Mouse (Mus musculus): ENCODE results near the gene Crybg3. TPM values are rescaled to one million over a fixed set of nuclear protein-coding genes. Genes with fewer than 3 reads are reported as not detected.

Gene Crybg3
- polyA plus RNA-seq, 1 experiment from 2014 or later, result 5.4 TPM

GRCm38 (mm10) chr16:59598997-59599396 is 1.8 kb downstream of the Crybg3 start:
- ATAC-seq (ENCODE audit: borderline replicate concordance, extremely low read depth, low FRiP score, low TSS enrichment), result no peak
- WGBS, result 58% methylated on average over 4 of the region's 4 CpGs
- H3K9me3 ChIP-seq, result no peaks in the 10 kb centered on the region
- H3K4me2 ChIP-seq, result peak overlapping the region; percentile 64; the same call in 1 of the 2 replicates
- H3K27ac ChIP-seq, result no peak overlapping the region
- no peaks in the 10 kb centered on the region for H3K36me3 ChIP-seq
- no peaks in the 10 kb centered on the region for H3K27me3 ChIP-seq
- H3K4me3 ChIP-seq, result peak overlapping the region; percentile 88; the same call in 1 of the 2 replicates
- H3K9ac ChIP-seq, result no peak overlapping the region
- peaks cover 12% of the 10 kb centered on the region for H3K4me1 ChIP-seq

- Histone ChIP-seq H3K9me3 (no peaks in the 10 kb centered on the region), H3K9ac (no peak overlapping the region), H3K4me3 (no peak overlapping the region), H3K36me3 (no peaks in the 10 kb centered on the region), H3K4me1 (peaks cover 12% of the 10 kb centered on the region), H3K4me2 (no peak overlapping the region), H3K27me3 (no peaks in the 10 kb centered on the region), H3K27ac (no peak overlapping the region)
- WGBS, result 89% methylated on average over 6 of the region's 6 CpGs
- ATAC-seq (ENCODE audit: borderline replicate concordance, extremely low read depth, low FRiP score, low TSS enrichment), result no peak
Measured at GRCm38 (mm10) chr16:59597256-59597655, 3.5 kb downstream of the Crybg3 start.

- WGBS, result 55% methylated on average over 3 of the region's 3 CpGs
- H3K27me3 ChIP-seq, result no peaks in the 10 kb centered on the region
- H3K4me1 ChIP-seq, result peaks cover 16% of the 10 kb centered on the region
- no peaks in the 10 kb centered on the region for H3K9me3 ChIP-seq
- H3K36me3 ChIP-seq, result no peaks in the 10 kb centered on the region
- no peak overlapping the region for H3K4me2 ChIP-seq
- no peak overlapping the region for H3K9ac ChIP-seq
- no peak for ATAC-seq (ENCODE audit: borderline replicate concordance, extremely low read depth, low FRiP score, low TSS enrichment)
- H3K4me3 ChIP-seq, result no peak overlapping the region
- no peak overlapping the region for H3K27ac ChIP-seq
Measured at GRCm38 (mm10) chr16:59594714-59595113, 6.1 kb downstream of the Crybg3 start.

- no peak for ATAC-seq (ENCODE audit: borderline replicate concordance, extremely low read depth, low FRiP score, low TSS enrichment)
- no peak overlapping the region for H3K27ac ChIP-seq
- H3K9me3 ChIP-seq, result no peaks in the 10 kb centered on the region
- H3K4me3 ChIP-seq, result no peak overlapping the region
- H3K36me3 ChIP-seq, result no peaks in the 10 kb centered on the region
- peaks cover 23% of the 10 kb centered on the region for H3K4me1 ChIP-seq
- 0 out of 2 replicates have a peak overlapping the region, but pooled peaks have one; percentile 6 for H3K4me2 ChIP-seq
- no peaks in the 10 kb centered on the region for H3K27me3 ChIP-seq
- no peak overlapping the region for H3K9ac ChIP-seq
- WGBS, result 41% methylated on average over 6 of the region's 6 CpGs
Measured at GRCm38 (mm10) chr16:59590790-59591189, 10.0 kb downstream of the Crybg3 start.

- Histone ChIP-seq H3K4me1 (peaks cover 19% of the 10 kb centered on the region), H3K4me2 (no peak overlapping the region), H3K36me3 (no peaks in the 10 kb centered on the region), H3K27me3 (no peaks in the 10 kb centered on the region), H3K4me3 (no peak overlapping the region), H3K9ac (no peak overlapping the region), H3K9me3 (no peaks in the 10 kb centered on the region), H3K27ac (no peak overlapping the region)
- 87% methylated on average over 13 of the region's 13 CpGs for WGBS
- ATAC-seq (ENCODE audit: borderline replicate concordance, extremely low read depth, low FRiP score, low TSS enrichment), result no peak
Measured at GRCm38 (mm10) chr16:59588351-59589025, 12.3 kb downstream of the Crybg3 start.

- Histone ChIP-seq H3K4me2 (no peak overlapping the region), H3K36me3 (no peaks in the 10 kb centered on the region), H3K9me3 (no peaks in the 10 kb centered on the region), H3K9ac (no peak overlapping the region), H3K27me3 (no peaks in the 10 kb centered on the region), H3K27ac (no peak overlapping the region), H3K4me3 (no peak overlapping the region), H3K4me1 (peaks cover 19% of the 10 kb centered on the region)
- no peak for ATAC-seq (ENCODE audit: borderline replicate concordance, extremely low read depth, low FRiP score, low TSS enrichment)
- WGBS, result 53% methylated on average over 10 of the region's 10 CpGs
Measured at GRCm38 (mm10) chr16:59587816-59588215, 13.0 kb downstream of the Crybg3 start.

- Histone ChIP-seq H3K9me3 (no peaks in the 10 kb centered on the region), H3K27ac (no peak overlapping the region), H3K36me3 (no peaks in the 10 kb centered on the region), H3K27me3 (no peaks in the 10 kb centered on the region), H3K4me3 (no peak overlapping the region), H3K9ac (no peak overlapping the region), H3K4me1 (peaks cover 19% of the 10 kb centered on the region), H3K4me2 (no peak overlapping the region)
- ATAC-seq (ENCODE audit: borderline replicate concordance, extremely low read depth, low FRiP score, low TSS enrichment), result no peak
- WGBS, result 83% methylated on average over 8 of the region's 8 CpGs
Measured at GRCm38 (mm10) chr16:59586911-59587310, 13.9 kb downstream of the Crybg3 start.

GRCm38 (mm10) chr16:59586276-59586675 is 14.5 kb downstream of the Crybg3 start:
- peaks cover 19% of the 10 kb centered on the region for H3K4me1 ChIP-seq
- H3K36me3 ChIP-seq, result no peaks in the 10 kb centered on the region
- no peaks in the 10 kb centered on the region for H3K9me3 ChIP-seq
- 16% methylated on average over 6 of the region's 6 CpGs for WGBS
- no peak overlapping the region for H3K27ac ChIP-seq
- H3K4me3 ChIP-seq, result no peak overlapping the region
- no peaks in the 10 kb centered on the region for H3K27me3 ChIP-seq
- no peak overlapping the region for H3K9ac ChIP-seq
- no peak for ATAC-seq (ENCODE audit: borderline replicate concordance, extremely low read depth, low FRiP score, low TSS enrichment)
- no peak overlapping the region for H3K4me2 ChIP-seq

DNA sequence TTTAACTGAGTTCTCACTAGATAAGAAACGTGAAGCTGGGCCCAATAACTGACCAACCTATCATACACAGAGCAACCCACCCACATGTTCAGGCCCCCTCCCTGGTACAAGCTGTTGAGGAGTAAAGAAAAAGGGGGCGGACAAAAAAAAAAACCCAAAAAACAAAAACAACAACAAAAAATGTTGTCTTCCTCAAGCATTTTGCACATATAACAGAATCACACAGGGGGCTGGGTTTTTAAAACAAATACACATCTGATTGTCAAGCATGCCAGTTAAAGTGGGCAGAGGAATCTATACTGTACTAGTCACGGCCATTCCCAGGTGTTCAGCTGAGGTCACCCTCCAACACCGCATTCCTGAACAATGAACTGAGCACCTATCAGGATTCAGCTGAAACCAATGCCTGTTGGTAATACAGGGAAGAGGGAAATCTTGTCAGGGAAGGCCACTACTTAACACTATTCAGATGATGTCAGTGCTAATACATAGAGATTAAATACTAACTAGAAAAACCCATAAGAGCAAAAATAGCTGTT is 15.0 kb downstream of the Crybg3 start:
- H3K27ac ChIP-seq, result no peak overlapping the region
- ATAC-seq (ENCODE audit: borderline replicate concordance, extremely low read depth, low FRiP score, low TSS enrichment), result no peak

DNA sequence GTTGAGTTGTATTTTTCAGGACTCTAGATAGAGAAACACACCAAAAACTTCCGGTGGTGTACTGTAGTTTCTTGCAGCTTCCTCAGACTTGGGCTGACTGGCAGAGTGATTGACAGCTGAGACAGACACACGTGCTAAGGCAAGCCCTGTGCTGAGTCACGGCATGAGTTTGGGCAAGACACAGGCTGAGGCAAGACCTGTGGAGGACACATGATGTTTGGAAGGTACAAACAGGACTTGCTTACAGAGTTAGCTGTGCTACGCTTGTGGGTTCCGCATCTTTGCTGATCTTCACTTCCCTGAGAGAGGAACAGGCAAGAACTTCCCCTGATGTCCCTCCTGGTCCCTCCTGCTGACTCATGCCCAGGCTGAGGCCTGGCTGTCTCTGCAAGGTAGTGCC is 17.3 kb downstream of the Crybg3 start:
- Histone ChIP-seq H3K4me3 (no peak overlapping the region), H3K4me2 (no peak overlapping the region), H3K27ac (no peak overlapping the region), H3K4me1 (peaks cover 11% of the 10 kb centered on the region; the same call in 1 of the 2 replicates), H3K9ac (no peak overlapping the region), H3K36me3 (no peaks in the 10 kb centered on the region), H3K9me3 (no peaks in the 10 kb centered on the region), H3K27me3 (no peaks in the 10 kb centered on the region)
- ATAC-seq (ENCODE audit: borderline replicate concordance, extremely low read depth, low FRiP score, low TSS enrichment), result no peak
- 77% methylated on average over 5 of the region's 5 CpGs for WGBS

More for the DNA sequence above, 15.0 kb downstream of the Crybg3 start:
- Histone ChIP-seq H3K4me1 (peaks cover 19% of the 10 kb centered on the region), H3K4me2 (no peak overlapping the region), H3K9me3 (no peaks in the 10 kb centered on the region), H3K27me3 (no peaks in the 10 kb centered on the region), H3K4me3 (no peak overlapping the region), H3K36me3 (no peaks in the 10 kb centered on the region), H3K9ac (no peak overlapping the region)
- WGBS, result 70% methylated on average over 4 of the region's 4 CpGs

DNA sequence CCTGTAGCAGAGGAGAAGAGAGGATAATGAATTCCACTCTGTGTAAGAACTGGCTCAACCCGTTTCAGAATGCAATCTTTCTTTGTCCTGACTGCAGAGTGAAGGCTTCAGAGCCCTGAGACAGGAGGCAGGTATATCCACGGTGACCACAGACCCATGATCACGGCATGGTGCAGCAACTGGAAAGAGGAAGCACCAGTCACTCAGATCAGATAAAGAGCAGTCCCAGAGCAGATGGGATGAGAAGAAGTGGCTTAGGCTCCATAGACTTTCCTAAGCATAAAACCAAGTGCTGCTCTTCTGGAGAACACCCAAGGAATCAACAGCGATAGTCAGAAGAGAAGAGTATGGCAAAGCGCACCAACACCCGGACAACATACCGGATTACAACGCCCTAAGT is 21.5 kb downstream of the Crybg3 start:
- no peak overlapping the region for H3K27ac ChIP-seq
- H3K4me3 ChIP-seq, result no peak overlapping the region
- no peaks in the 10 kb centered on the region for H3K36me3 ChIP-seq
- no peaks in the 10 kb centered on the region for H3K4me1 ChIP-seq
- ATAC-seq (ENCODE audit: borderline replicate concordance, extremely low read depth, low FRiP score, low TSS enrichment), result no peak
- no peak overlapping the region for H3K4me2 ChIP-seq
- no peak overlapping the region for H3K9ac ChIP-seq
- no peaks in the 10 kb centered on the region for H3K27me3 ChIP-seq
- H3K9me3 ChIP-seq, result no peaks in the 10 kb centered on the region
- 85% methylated on average over 8 of the region's 8 CpGs for WGBS

DNA sequence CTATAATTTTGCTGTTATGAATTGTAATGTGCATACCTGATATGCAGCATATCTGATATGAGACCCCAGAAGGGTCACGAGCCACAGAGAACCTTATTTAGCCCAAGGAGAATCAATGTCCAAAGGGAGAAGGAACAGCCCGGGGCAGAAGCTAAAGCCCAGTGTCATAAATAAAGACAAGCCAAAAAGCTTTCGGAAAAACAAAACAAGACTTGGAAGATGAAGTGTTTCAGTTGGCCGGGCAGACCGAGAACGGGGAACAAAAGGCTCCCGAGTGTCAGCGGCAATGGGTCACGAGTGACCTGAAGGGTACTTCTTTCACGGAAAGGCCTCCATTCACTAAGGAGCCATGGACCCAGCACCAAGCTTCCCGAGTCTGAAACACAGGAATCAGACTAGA is 26.8 kb downstream of the Crybg3 start:
- no peak overlapping the region for H3K27ac ChIP-seq
- WGBS, result 78% methylated on average over 11 of the region's 11 CpGs
- ATAC-seq (ENCODE audit: borderline replicate concordance, extremely low read depth, low FRiP score, low TSS enrichment), result no peak

More for the DNA sequence above, 26.8 kb downstream of the Crybg3 start:
- Histone ChIP-seq H3K4me3 (no peak overlapping the region), H3K4me1 (peaks cover 6% of the 10 kb centered on the region; the same call in 1 of the 2 replicates), H3K27me3 (no peaks in the 10 kb centered on the region), H3K36me3 (no peaks in the 10 kb centered on the region), H3K4me2 (no peak overlapping the region), H3K9ac (no peak overlapping the region), H3K9me3 (no peaks in the 10 kb centered on the region)
